Mouse (Mus musculus) intestine, embryonic 16.5 days (tissue): ENCODE data around the gene Cers3. TPM values are rescaled to one million over a fixed set of nuclear protein-coding genes. Genes with fewer than 3 reads are reported as not detected.

Experiments used
- ATAC-seq: fragments of 200-750 bp; cut with Nextera tagmentation; 2 replicates; pipeline ENCODE4 v1.8.0; 2017; ENCODE audit warnings: moderate TSS enrichment, moderate library complexity
- H3K27ac ChIP-seq: fragments of 300-500 bp; sonication (generic); 2 replicates; pipeline ENCODE4 v1.5.1; 2014; ENCODE audit warnings: mild to moderate bottlenecking, low read length
- H3K27me3 ChIP-seq: fragments of 300-500 bp; sonication (generic); replicated peaks from 2 replicates; pipeline ENCODE4 v1.6.1; 2014; ENCODE audit warnings: low read length, control low read depth, mixed read lengths; ENCODE audit not compliant: control insufficient read depth, insufficient read depth
- H3K36me3 ChIP-seq: fragments of 300-500 bp; sonication (generic); 2 replicates; pipeline ENCODE4 v1.6.1; 2014; ENCODE audit warnings: low read length, control low read depth; ENCODE audit not compliant: control insufficient read depth, insufficient read depth
- H3K4me1 ChIP-seq: fragments of 300-500 bp; sonication (generic); 2 replicates; pipeline ENCODE4 v1.6.1; 2014; ENCODE audit warnings: low read length, control low read depth, mixed read lengths; ENCODE audit not compliant: control insufficient read depth, insufficient read depth
- H3K4me2 ChIP-seq: fragments of 300-500 bp; sonication (generic); 2 replicates; pipeline ENCODE4 v1.6.1; 2014; ENCODE audit warnings: low read depth, low read length, control low read depth
- H3K4me3 ChIP-seq: fragments of 300-500 bp; sonication (generic); 2 replicates; pipeline ENCODE4 v1.5.1; 2014; ENCODE audit warnings: mild to moderate bottlenecking, low read length
- H3K9ac ChIP-seq: fragments of 300-500 bp; sonication (generic); 2 replicates; pipeline ENCODE4 v1.6.1; 2014; ENCODE audit warnings: low read depth, low read length
- H3K9me3 ChIP-seq: fragments of 300-500 bp; sonication (generic); 2 replicates; pipeline ENCODE4 v1.6.1; 2016; ENCODE audit warnings: low read length, control low read depth; ENCODE audit not compliant: control insufficient read depth
- WGBS: fragments of 180-500 bp; shearing (Covaris S2); extraction: QIAGEN DNeasy Blood & Tissue Kit; methylation state at CpG from one replicate; pipeline ENCODE4 v1.1.7; 2014; 5-methylcytosine and 5-hydroxymethylcytosine counted together
- polyA plus RNA-seq: library from polyadenylated mRNA; unstranded; fragments of >200 nt; fragmentation: Nextera tagmentation; extraction: Ambion mirVana; gene quantifications from 2 replicates; pipeline ENCODE4 v1.2.1, GENCODE M21; 2015

Cers3 gene
- polyA plus RNA-seq, 1 experiment from 2014 or later = 1.4 TPM

DNA sequence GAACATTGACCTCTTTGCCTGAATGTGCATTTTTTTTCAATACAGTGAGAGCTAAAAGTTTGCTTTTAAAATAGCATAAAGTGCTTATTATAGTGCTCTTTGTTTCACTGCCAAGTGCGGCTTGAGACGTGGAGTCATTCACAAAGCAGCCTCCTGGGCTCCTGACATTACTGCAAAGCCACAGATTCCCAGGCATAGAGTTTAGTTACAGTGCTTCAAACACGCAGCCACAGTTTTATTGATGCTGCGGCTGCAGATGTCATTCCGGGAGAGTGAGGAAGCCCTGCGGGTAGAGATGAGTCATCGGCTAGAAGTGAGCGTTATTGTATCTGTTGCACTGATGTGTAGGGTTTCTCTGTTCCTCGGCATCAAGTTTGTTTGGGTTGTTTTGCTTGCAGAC lies 69.4 kb downstream of the Cers3 start:
- no peak for ATAC-seq
- no peaks in the 10 kb centered on the region for H3K4me1 ChIP-seq
- H3K36me3 ChIP-seq = no peaks in the 10 kb centered on the region
- 41% methylated on average over 9 of the region's 9 CpGs for WGBS
- H3K4me2 ChIP-seq = no peak overlapping the region
- no peaks in the 10 kb centered on the region for H3K27me3 ChIP-seq
- H3K9me3 ChIP-seq = no peaks in the 10 kb centered on the region
- no peak overlapping the region for H3K4me3 ChIP-seq
- H3K27ac ChIP-seq = no peak overlapping the region
- H3K9ac ChIP-seq = no peak overlapping the region

- 75% methylated on average over 1 of the region's 1 CpGs for WGBS
- no peak overlapping the region for H3K4me2 ChIP-seq
- ATAC-seq = peak; percentile 52; the same call in 1 of the 2 replicates
These were observed 69.9 kb downstream of the Cers3 start for GRCm38 (mm10) chr7:66813172-66813571.

DNA sequence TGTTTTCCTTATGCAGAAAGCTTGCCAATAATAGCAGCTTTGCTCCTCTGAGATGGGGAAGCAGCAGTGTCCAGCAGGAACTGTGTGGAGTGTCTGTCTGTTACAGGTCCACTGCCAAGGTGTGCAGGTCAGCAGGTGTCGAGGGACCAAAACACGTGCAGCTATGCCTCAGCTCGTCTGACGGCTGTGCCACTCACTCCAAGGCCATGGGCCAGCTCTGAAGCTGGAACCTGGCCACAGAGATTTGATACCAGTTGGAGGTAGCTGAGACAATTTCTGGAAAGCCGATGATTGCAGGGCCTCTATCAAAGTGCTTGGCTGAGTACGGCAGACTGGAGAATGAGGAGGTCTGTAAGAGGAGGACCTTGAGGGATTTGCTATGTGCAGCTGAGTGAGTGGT lies 72.2 kb downstream of the Cers3 start:
- no peak overlapping the region for H3K9ac ChIP-seq
- no peaks in the 10 kb centered on the region for H3K9me3 ChIP-seq
- no peaks in the 10 kb centered on the region for H3K4me1 ChIP-seq
- no peaks in the 10 kb centered on the region for H3K27me3 ChIP-seq
- no peak overlapping the region for H3K27ac ChIP-seq
- no peak overlapping the region for H3K4me2 ChIP-seq
- no peak overlapping the region for H3K4me3 ChIP-seq
- 85% methylated on average over 6 of the region's 6 CpGs for WGBS
- ATAC-seq = no peak
- H3K36me3 ChIP-seq = no peaks in the 10 kb centered on the region

More at GRCm38 (mm10) chr7:66813172-66813571, 69.9 kb downstream of the Cers3 start:
- Histone ChIP-seq H3K36me3 (no peaks in the 10 kb centered on the region), H3K9me3 (no peaks in the 10 kb centered on the region), H3K4me3 (no peak overlapping the region), H3K4me1 (no peaks in the 10 kb centered on the region), H3K9ac (no peak overlapping the region), H3K27ac (no peak overlapping the region), H3K27me3 (no peaks in the 10 kb centered on the region)

GRCm38 (mm10) chr7:66820034-66820433 lies 76.7 kb downstream of the Cers3 start:
- 24% methylated on average over 6 of the region's 6 CpGs for WGBS
- no peaks in the 10 kb centered on the region for H3K27me3 ChIP-seq
- no peaks in the 10 kb centered on the region for H3K36me3 ChIP-seq
- H3K4me2 ChIP-seq = no peak overlapping the region
- no peak for ATAC-seq
- no peaks in the 10 kb centered on the region for H3K4me1 ChIP-seq
- no peak overlapping the region for H3K9ac ChIP-seq
- H3K4me3 ChIP-seq = no peak overlapping the region
- no peaks in the 10 kb centered on the region for H3K9me3 ChIP-seq
- no peak overlapping the region for H3K27ac ChIP-seq

- 60% methylated on average over 5 of the region's 5 CpGs for WGBS
- no peak overlapping the region for H3K9ac ChIP-seq
- no peak overlapping the region for H3K4me3 ChIP-seq
- H3K27ac ChIP-seq = no peak overlapping the region
- ATAC-seq = no peak
- H3K27me3 ChIP-seq = no peaks in the 10 kb centered on the region
- peak overlapping the region; percentile 21; the same call in 1 of the 2 replicates for H3K4me2 ChIP-seq
- H3K36me3 ChIP-seq = no peaks in the 10 kb centered on the region
- H3K4me1 ChIP-seq = peaks cover 10% of the 10 kb centered on the region; the same call in 1 of the 2 replicates
- H3K9me3 ChIP-seq = no peaks in the 10 kb centered on the region
These were observed 87.5 kb downstream of the Cers3 start for GRCm38 (mm10) chr7:66830803-66831202.

GRCm38 (mm10) chr7:66831295-66831694 lies 88.0 kb downstream of the Cers3 start:
- Histone ChIP-seq H3K4me3 (no peak overlapping the region), H3K27me3 (no peaks in the 10 kb centered on the region), H3K27ac (no peak overlapping the region), H3K4me2 (peak overlapping the region; percentile 21; the same call in 1 of the 2 replicates), H3K9ac (no peak overlapping the region), H3K36me3 (no peaks in the 10 kb centered on the region), H3K9me3 (no peaks in the 10 kb centered on the region), H3K4me1 (peaks cover 10% of the 10 kb centered on the region; the same call in 1 of the 2 replicates)
- ATAC-seq = no peak
- WGBS = 37% methylated on average over 5 of the region's 5 CpGs

GRCm38 (mm10) chr7:66839463-66840007 lies 96.2 kb downstream of the Cers3 start, which contains the start of gene Adamts17:
Gene Adamts17 (plus strand): TSS chr7:66839735.
- H3K4me1 ChIP-seq = peaks cover 17% of the 10 kb centered on the region
- H3K36me3 ChIP-seq = no peaks in the 10 kb centered on the region
- no peaks in the 10 kb centered on the region for H3K9me3 ChIP-seq
- WGBS = under 1% methylated on average over 30 of the region's 30 CpGs
- ATAC-seq = peak; percentile 96
- peak within 1 kb of the TSS; percentile 53 for H3K4me3 ChIP-seq
- H3K9ac ChIP-seq = peak within 1 kb of the TSS; percentile 73
- peak within 1 kb of the TSS; percentile 0; the same call in 1 of the 2 replicates for H3K27ac ChIP-seq
- H3K4me2 ChIP-seq = peak within 1 kb of the TSS; percentile 99
- H3K27me3 ChIP-seq = no peaks in the 10 kb centered on the region

GRCm38 (mm10) chr7:66840008-66840719 lies 96.9 kb downstream of the Cers3 start:
- Histone ChIP-seq H3K9ac (peak overlapping the region; percentile 73), H3K27me3 (no peaks in the 10 kb centered on the region), H3K4me2 (peak overlapping the region; percentile 99), H3K36me3 (no peaks in the 10 kb centered on the region), H3K4me3 (peak overlapping the region; percentile 53), H3K4me1 (peaks cover 17% of the 10 kb centered on the region), H3K9me3 (no peaks in the 10 kb centered on the region), H3K27ac (peak overlapping the region; percentile 0; the same call in 1 of the 2 replicates)
- ATAC-seq = peak; percentile 35; the same call in 1 of the 2 replicates
- under 1% methylated on average over 74 of the region's 76 CpGs for WGBS

DNA sequence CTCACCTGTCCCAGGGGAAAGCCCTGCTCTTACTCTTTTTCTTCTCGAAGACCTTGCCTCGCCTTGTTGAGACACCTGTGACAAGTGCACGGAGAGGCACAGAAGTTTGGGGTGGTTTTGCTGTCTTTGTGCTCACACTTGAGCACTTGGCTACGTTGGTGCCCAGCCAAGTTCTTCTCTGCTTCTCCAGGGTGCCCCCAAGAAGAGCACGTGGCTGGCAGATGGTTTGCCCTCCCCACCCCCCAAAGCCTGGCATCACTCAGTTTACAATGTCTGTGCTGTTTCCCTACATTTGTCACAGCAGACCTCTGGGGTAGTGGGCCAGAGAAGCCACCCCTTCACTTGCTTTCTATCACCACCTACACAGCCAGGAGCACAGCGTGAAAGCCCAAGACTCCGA lies 97.9 kb downstream of the Cers3 start:
- no peak overlapping the region for H3K27ac ChIP-seq
- peak overlapping the region; percentile 53; the same call in 1 of the 2 replicates for H3K4me3 ChIP-seq
- no peak for ATAC-seq
- WGBS = 83% methylated on average over 7 of the region's 7 CpGs
- H3K9ac ChIP-seq = no peak overlapping the region
- peak overlapping the region; percentile 99 for H3K4me2 ChIP-seq
- no peaks in the 10 kb centered on the region for H3K9me3 ChIP-seq
- H3K4me1 ChIP-seq = peaks cover 17% of the 10 kb centered on the region
- H3K27me3 ChIP-seq = no peaks in the 10 kb centered on the region
- H3K36me3 ChIP-seq = no peaks in the 10 kb centered on the region
